Mouse (Mus musculus): ENCODE data around the gene Mgat3. TPM values are rescaled to one million over a fixed set of nuclear protein-coding genes. Genes with fewer than 3 reads are reported as not detected.
A peak's percentile ranks its signal among the peaks of the same experiment; 100 is the strongest.

The Mgat3 gene
- polyA plus RNA-seq, 1 experiment from 2014 or later, result 12.1 TPM

DNA sequence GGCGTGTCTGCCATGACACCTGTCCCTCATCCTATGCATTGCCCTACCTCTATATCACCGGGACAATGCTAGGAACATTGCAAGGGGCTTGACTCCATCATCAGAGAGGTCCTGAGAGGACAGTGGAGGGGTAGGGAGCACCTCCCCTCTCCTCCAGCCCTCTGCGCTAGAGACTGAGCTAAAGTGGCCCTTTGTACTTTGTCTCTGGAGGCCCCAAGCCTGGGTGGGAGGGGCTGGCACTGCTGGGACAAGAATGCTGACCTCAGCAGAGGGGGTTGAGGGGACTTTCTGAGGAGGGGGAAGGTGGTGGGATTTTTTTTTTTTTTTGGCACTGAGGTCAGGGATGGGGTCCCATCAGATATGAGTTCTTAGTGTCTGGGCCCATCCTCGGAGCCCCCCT lies 16.6 kb downstream of the Mgat3 start:
- no peak overlapping the region for H3K4me3 ChIP-seq (replicated peaks)
- no peaks in the 10 kb centered on the region for H3K27me3 ChIP-seq (replicated peaks)
- peak overlapping the region; percentile 72 for H3K27ac ChIP-seq
- H3K4me2 ChIP-seq (replicated peaks), result peak overlapping the region; percentile 43
- ATAC-seq, result peak; percentile 20; the same call in 1 of the 2 replicates
- H3K4me1 ChIP-seq (replicated peaks), result peaks cover 44% of the 10 kb centered on the region
- no peaks in the 10 kb centered on the region for H3K9me3 ChIP-seq
- no peaks in the 10 kb centered on the region for H3K36me3 ChIP-seq
- 58% methylated on average over 4 of the region's 4 CpGs for WGBS
- no peak overlapping the region for H3K9ac ChIP-seq

DNA sequence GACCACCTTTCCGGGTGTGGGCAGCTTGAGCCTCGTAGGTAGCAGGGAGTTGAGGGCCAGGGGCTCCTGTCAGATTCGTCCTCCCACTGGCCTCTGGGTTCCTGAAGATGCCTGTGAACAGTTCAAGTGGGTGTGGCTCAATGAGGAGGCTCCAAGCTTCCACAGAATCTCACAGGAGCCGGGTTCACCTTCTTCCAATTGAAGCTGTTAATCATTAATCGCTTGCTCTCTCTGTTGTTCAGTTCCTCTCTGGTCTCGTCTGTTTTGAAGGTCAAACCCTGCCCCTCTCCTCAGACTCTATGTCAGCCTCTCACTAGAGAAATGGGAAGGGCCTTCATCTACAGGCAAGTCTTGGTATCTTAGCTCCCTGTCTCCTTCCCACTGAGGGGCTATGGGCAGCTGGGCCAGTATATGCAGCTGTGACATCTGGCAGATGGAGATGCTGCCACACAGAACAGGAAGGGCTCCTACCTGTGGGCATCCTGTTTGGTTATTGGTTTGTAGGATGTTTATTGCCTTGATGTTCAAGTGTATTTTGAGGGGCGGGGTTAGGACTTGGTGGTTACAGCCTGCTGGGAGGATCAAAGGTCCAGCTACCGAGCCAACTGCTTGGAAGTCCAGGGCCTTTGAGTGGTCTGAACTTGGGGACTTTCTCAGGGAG lies 18.2 kb downstream of the Mgat3 start:
- Histone ChIP-seq H3K4me1 (replicated peaks) (peaks cover 44% of the 10 kb centered on the region), H3K27ac (peak overlapping the region; percentile 92), H3K36me3 (no peaks in the 10 kb centered on the region), H3K4me3 (replicated peaks) (0 out of 2 replicates have a peak overlapping the region, but pooled peaks have one; percentile 4), H3K9me3 (no peaks in the 10 kb centered on the region), H3K9ac (no peak overlapping the region), H3K27me3 (replicated peaks) (no peaks in the 10 kb centered on the region), H3K4me2 (replicated peaks) (peak overlapping the region; percentile 53)
- 43% methylated on average over 8 of the region's 8 CpGs for WGBS
- peak; percentile 74 for ATAC-seq

DNA sequence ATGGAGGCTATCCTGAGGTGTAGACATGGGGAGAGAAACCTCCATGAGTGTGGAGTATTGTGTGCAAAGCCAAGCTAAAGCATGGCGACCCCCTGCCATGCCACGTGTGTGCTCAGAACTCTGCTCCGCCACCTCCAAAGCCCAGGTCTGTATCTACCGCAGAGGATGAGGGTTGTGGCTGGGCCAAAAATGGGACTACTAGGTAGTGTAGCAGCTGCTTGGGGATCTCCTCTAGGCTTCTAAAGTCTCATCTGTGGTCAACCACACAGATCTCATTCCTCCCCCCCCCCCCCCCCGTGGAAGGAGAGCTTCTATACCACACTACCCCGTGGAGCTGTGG lies 18.7 kb downstream of the Mgat3 start:
- H3K27ac ChIP-seq, result peak overlapping the region; percentile 92
- peak; percentile 3; the same call in 1 of the 2 replicates for ATAC-seq
- no peaks in the 10 kb centered on the region for H3K9me3 ChIP-seq
- WGBS, result 69% methylated on average over 6 of the region's 6 CpGs
- 0 out of 2 replicates have a peak overlapping the region, but pooled peaks have one; percentile 4 for H3K4me3 ChIP-seq (replicated peaks)
- no peak overlapping the region for H3K9ac ChIP-seq
- H3K27me3 ChIP-seq (replicated peaks), result no peaks in the 10 kb centered on the region
- H3K36me3 ChIP-seq, result no peaks in the 10 kb centered on the region
- peaks cover 44% of the 10 kb centered on the region for H3K4me1 ChIP-seq (replicated peaks)
- peak overlapping the region; percentile 53 for H3K4me2 ChIP-seq (replicated peaks)

DNA sequence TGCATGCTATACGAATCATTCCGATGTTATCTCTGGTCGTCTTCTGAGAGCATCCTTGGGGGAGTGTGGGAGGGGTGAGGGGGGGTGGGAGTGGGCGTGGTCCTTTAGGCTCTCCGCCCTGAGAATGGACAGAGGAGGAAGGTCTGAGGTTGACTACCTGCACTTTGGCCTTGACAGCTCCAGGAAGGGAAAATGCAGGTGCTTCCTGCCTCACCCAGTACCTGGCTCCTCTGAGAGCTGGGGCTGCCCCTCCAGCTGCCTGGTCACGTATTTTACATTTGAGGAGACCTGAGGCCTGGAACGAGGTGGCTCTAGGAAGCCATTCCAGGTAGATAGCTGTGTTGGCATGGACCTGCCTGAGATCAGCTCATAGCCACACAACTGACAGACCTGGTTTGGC lies 19.3 kb downstream of the Mgat3 start:
- Histone ChIP-seq H3K9ac (peak overlapping the region; percentile 42), H3K4me3 (replicated peaks) (peak overlapping the region; percentile 27), H3K4me2 (replicated peaks) (peak overlapping the region; percentile 53), H3K36me3 (0 out of 2 replicates have a peak, but pooled peaks cover under 1% of the 10 kb centered on the region), H3K27me3 (replicated peaks) (no peaks in the 10 kb centered on the region), H3K4me1 (replicated peaks) (peaks cover 44% of the 10 kb centered on the region), H3K27ac (peak overlapping the region; percentile 92), H3K9me3 (no peaks in the 10 kb centered on the region)
- WGBS, result 47% methylated on average over 7 of the region's 7 CpGs
- peak; percentile 66 for ATAC-seq

DNA sequence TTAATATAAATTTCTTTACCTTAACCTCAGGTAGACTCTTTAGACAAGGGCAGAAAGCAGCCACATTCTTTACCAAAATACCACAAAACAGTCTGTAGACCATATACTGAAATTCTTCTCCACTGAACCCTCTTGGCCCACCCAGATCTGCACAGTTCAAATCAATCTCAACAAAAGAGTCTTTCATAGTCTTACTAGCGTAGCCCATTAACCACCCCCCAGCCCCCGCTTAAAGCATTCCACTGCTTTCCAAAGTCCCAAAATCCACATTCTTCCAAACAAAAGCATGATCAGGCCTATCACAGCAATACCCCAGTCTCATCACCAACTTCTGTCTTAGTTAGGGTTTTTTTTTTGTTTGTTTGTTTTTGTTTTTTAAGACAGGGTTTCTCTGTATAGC lies 26.0 kb downstream of the Mgat3 start:
- peaks cover 10% of the 10 kb centered on the region; the same call in 1 of the 2 replicates for H3K36me3 ChIP-seq
- no peaks in the 10 kb centered on the region for H3K4me1 ChIP-seq (replicated peaks)
- H3K27me3 ChIP-seq (replicated peaks), result no peaks in the 10 kb centered on the region
- H3K9ac ChIP-seq, result no peak overlapping the region
- no peak overlapping the region for H3K4me2 ChIP-seq (replicated peaks)
- ATAC-seq, result no peak
- no peaks in the 10 kb centered on the region for H3K9me3 ChIP-seq
- 88% methylated on average over 2 of the region's 2 CpGs for WGBS
- no peak overlapping the region for H3K4me3 ChIP-seq (replicated peaks)
- no peak overlapping the region for H3K27ac ChIP-seq

DNA sequence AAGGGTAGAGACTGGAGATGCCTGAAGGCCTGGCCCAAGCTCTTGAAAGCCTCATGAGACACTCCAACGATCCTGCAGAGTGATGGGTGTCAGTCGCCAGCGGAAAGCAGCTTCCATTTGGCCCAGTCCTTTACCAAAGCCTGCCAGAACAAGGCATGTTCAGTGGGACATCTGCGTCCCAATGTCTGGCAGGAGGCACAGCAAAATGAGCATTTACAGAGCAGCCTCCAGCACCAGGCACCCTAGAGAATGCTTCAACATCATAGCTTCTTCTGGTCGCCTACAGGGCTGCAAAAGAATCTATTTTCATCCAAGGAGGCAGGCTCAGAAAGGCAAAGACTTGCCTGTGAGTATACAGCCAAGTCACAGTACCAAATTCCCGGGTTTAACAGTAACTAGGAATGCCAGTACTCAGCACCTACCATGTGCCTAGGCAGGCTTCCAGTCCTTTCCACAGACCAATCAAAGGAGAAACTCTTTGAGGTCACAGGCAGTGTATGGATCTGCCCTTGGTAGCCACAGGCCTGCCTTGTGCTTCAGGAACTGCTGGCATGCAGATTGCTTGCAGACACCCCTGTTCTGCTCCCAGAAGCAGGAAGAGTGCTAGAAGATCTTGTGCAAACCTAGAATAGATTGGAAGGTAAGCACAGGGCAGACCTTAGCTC lies 28.7 kb downstream of the Mgat3 start:
- no peaks in the 10 kb centered on the region for H3K4me1 ChIP-seq (replicated peaks)
- WGBS, result 83% methylated on average over 6 of the region's 6 CpGs
- no peak for ATAC-seq

DNA sequence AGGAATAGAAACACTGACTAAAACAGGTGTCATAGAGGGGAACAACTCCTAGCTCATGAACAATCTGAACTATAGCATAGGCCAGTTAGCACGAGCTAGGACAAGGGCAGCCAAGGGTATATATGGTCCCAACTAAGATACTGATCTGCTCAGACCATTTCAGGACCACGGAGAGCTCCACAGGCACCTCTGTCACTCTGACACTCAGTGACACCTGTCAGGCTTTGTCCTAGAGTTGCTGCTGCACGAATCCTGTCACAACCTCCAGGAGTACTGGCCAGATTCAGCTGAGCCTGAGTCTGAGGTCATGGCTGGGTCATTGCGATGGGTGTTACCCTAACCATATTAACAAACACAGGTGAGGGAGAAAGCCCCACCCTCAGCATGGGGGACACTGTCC lies 29.9 kb downstream of the Mgat3 start:
- 0 out of 2 replicates have a peak, but pooled peaks cover 3% of the 10 kb centered on the region for H3K4me1 ChIP-seq (replicated peaks)
- no peak overlapping the region for H3K4me3 ChIP-seq (replicated peaks)
- H3K36me3 ChIP-seq, result peaks cover 3% of the 10 kb centered on the region; the same call in 1 of the 2 replicates
- ATAC-seq, result 0 out of 2 replicates have a peak, but pooled peaks have one; percentile 12
- no peaks in the 10 kb centered on the region for H3K27me3 ChIP-seq (replicated peaks)
- H3K9me3 ChIP-seq, result no peaks in the 10 kb centered on the region
- no peak overlapping the region for H3K4me2 ChIP-seq (replicated peaks)
- H3K27ac ChIP-seq, result no peak overlapping the region
- no peak overlapping the region for H3K9ac ChIP-seq
- WGBS, result 32% methylated on average over 4 of the region's 4 CpGs

More for the DNA sequence above, 28.7 kb downstream of the Mgat3 start:
- H3K9me3 ChIP-seq, result no peaks in the 10 kb centered on the region
- H3K9ac ChIP-seq, result no peak overlapping the region
- H3K36me3 ChIP-seq, result peaks cover 10% of the 10 kb centered on the region; the same call in 1 of the 2 replicates
- no peak overlapping the region for H3K27ac ChIP-seq
- no peaks in the 10 kb centered on the region for H3K27me3 ChIP-seq (replicated peaks)
- H3K4me2 ChIP-seq (replicated peaks), result no peak overlapping the region
- H3K4me3 ChIP-seq (replicated peaks), result no peak overlapping the region

DNA sequence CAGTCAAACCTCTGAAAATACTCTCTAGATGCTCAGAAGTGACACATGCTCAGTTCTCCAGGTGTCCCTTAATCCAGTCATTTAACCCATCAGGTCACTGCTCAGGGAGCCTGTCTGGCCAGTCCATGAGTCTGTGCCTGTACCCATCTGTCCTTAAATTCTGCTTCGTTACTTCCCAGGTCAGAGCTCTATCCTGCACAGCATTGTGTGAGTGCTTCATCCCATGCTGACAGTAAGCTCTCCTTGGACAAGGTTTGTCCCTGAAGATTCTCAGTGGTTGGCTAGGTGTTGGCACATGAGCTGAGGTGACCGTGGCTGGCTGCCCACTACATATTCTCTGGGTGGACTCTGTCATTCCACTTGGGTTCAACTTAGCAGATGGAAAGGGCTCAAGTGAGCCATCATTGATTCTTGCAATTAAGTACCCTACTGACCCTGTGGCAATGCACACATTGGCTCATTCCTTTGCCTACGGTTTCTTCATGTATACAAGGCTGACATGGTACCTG lies 32.6 kb downstream of the Mgat3 start:
- Histone ChIP-seq H3K4me3 (replicated peaks) (no peak overlapping the region), H3K9ac (no peak overlapping the region), H3K27ac (no peak overlapping the region), H3K36me3 (peaks cover under 1% of the 10 kb centered on the region), H3K27me3 (replicated peaks) (no peaks in the 10 kb centered on the region), H3K4me1 (replicated peaks) (0 out of 2 replicates have a peak, but pooled peaks cover 5% of the 10 kb centered on the region), H3K9me3 (no peaks in the 10 kb centered on the region), H3K4me2 (replicated peaks) (no peak overlapping the region)
- ATAC-seq, result no peak
- WGBS, result 87% methylated on average over 3 of the region's 3 CpGs

DNA sequence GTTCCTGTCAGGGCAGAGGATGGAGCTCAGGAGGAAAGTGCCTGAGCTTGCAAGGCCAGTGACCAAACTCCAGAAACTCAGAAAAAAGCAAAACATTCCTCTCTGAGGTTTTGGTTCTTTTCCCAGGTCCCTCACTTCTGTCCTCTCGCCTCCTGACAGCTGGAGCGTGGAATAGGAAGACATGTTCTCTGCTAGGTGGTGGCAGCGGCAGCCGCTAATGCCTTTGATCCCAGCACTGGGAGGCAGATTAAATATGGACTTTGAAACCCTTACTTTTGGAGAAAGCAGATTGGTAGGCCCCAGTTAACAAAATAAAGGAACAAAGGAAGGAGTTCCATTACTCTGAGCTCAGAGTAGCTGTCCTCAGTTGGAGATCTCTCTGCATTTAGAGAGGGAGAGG lies 34.9 kb downstream of the Mgat3 start:
- H3K9me3 ChIP-seq, result no peaks in the 10 kb centered on the region
- H3K9ac ChIP-seq, result no peak overlapping the region
- H3K4me3 ChIP-seq (replicated peaks), result no peak overlapping the region
- no peaks in the 10 kb centered on the region for H3K27me3 ChIP-seq (replicated peaks)
- WGBS, result 39% methylated on average over 4 of the region's 4 CpGs
- H3K4me1 ChIP-seq (replicated peaks), result 0 out of 2 replicates have a peak, but pooled peaks cover 5% of the 10 kb centered on the region
- H3K36me3 ChIP-seq, result peaks cover 21% of the 10 kb centered on the region
- no peak overlapping the region for H3K4me2 ChIP-seq (replicated peaks)
- ATAC-seq, result no peak
- no peak overlapping the region for H3K27ac ChIP-seq

DNA sequence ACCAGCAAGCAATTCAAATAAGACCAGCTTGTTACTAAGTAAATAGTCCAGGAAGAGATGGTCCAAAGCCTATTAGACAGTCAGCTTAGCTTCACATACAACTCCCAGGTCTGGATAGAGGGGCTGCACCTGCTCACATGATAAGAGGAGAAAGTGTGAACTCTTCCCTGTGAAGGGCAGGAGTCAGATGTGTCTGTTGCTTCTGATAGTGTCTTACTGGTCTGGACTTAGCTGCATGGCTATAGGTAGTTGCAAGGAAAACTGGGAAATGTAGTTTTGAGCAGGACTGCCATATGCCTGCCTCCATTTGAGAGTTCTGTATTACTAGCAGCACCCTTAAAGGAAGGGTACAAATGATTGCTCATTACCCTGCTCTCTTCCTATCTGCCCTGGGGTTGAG lies 40.2 kb downstream of the Mgat3 start:
- no peaks in the 10 kb centered on the region for H3K27me3 ChIP-seq (replicated peaks)
- H3K4me1 ChIP-seq (replicated peaks), result no peaks in the 10 kb centered on the region
- no peak overlapping the region for H3K27ac ChIP-seq
- no peaks in the 10 kb centered on the region for H3K9me3 ChIP-seq
- H3K4me2 ChIP-seq (replicated peaks), result no peak overlapping the region
- no peak for ATAC-seq
- no peak overlapping the region for H3K4me3 ChIP-seq (replicated peaks)
- H3K36me3 ChIP-seq, result peaks cover 21% of the 10 kb centered on the region
- H3K9ac ChIP-seq, result no peak overlapping the region

DNA sequence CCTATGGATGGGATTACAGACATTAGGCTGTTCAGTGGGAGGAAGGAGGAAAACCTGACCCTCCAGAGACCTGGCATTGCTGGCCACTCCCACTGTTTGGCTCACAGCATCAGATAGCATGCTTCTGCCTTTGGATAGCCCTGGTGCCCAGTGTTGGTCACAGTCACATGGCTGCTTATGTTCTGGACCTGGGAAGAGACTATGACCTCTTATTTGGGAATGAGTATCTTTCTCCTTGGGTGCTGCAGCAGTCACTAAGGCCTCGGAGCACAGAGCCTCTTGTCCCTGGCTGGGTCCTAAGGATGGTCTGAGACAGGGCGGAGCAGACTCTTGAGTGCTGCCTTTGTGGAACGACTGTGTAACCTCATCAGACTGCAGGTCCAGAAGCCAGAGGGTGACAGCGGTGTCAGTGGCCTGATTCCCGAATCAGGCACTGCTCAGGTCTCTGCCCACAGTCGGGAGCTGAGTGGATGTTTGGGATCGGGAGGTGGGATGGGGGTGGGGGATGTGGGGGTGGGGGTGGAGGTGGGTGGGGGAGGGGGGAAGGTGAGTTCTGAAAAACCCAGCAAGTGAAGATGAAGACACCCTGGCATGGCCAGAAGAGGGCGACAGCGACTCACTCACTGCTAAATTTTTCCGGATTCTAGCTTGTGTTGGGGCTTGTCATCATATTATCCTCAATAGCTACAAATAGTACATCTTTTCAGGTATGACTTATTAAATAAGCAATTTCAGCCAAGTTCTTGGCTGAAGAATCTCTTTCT lies 42.4 kb downstream of the Mgat3 start:
- ATAC-seq, result no peak
- no peak overlapping the region for H3K27ac ChIP-seq
- 19% methylated on average over 10 of the region's 10 CpGs for WGBS
- no peak overlapping the region for H3K4me2 ChIP-seq (replicated peaks)
- H3K9ac ChIP-seq, result no peak overlapping the region
- H3K36me3 ChIP-seq, result peaks cover 21% of the 10 kb centered on the region
- H3K27me3 ChIP-seq (replicated peaks), result no peaks in the 10 kb centered on the region
- peaks cover 6% of the 10 kb centered on the region; the same call in 1 of the 2 replicates for H3K4me1 ChIP-seq (replicated peaks)
- no peaks in the 10 kb centered on the region for H3K9me3 ChIP-seq
- H3K4me3 ChIP-seq (replicated peaks), result no peak overlapping the region

DNA sequence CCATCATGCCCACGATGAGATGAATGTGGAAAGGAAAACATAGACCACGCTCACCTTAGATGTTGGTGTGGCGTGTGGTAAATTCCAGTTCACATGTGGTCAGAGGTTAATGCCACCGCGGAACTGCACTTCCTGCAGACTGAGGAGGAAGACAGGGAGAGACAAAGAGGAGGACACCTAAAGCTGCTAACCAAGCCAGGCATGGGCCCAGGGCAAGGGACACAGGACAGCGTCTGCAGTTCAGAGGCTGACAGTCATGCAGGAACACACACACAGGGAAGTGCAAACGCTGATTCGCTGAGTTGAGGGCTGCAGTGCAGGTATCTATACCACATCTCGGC lies 42.9 kb downstream of the Mgat3 start:
- Histone ChIP-seq H3K9ac (no peak overlapping the region), H3K4me1 (replicated peaks) (peaks cover 6% of the 10 kb centered on the region; the same call in 1 of the 2 replicates), H3K9me3 (no peaks in the 10 kb centered on the region), H3K27ac (no peak overlapping the region), H3K4me2 (replicated peaks) (no peak overlapping the region), H3K4me3 (replicated peaks) (no peak overlapping the region), H3K36me3 (peaks cover 17% of the 10 kb centered on the region), H3K27me3 (replicated peaks) (no peaks in the 10 kb centered on the region)
- ATAC-seq, result no peak
- 63% methylated on average over 9 of the region's 9 CpGs for WGBS

Measured in intestine, embryonic 15.5 days (tissue).